Mouse (Mus musculus) liver, embryonic 14.5 days (tissue): Measurements from ENCODE around the gene Ascl5.

ENCODE experiments used
- CTCF ChIP-seq: IDR thresholded peaks from 2 replicates; pipeline ENCODE4 v1.5.1; 2016; ENCODE audit warnings: antibody characterized with exemption, low read depth, control low read depth
- EP300 ChIP-seq: IDR thresholded peaks from 2 replicates; pipeline ENCODE4 v1.6.1; 2016; ENCODE audit warnings: antibody characterized with exemption, low read depth

DNA sequence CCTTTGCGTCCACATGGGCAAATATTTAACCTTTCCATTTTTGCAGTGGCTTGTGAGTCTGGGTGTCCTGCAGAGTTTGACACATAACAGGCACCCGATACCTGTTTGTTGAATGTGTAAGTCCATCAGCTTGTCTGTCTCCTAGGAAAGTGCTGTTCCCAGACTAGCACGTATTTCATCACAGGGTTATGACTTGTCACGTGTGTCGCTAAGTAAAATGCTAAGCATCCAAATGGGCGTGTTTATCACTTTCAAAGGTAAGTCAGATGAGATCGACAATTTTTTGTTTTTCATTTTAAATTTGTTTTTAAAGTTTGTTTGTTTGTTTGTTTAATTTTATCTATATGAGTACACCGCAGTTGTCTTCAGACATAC lies 42.5 kb upstream of the Ascl5 start:
- TF ChIP-seq EP300 (no peak), CTCF (no peak; the same call in 1 of the 2 replicates)
